Mouse (Mus musculus): Measurements from ENCODE around the gene Rnf8. TPM values are rescaled to one million over a fixed set of nuclear protein-coding genes. Genes with fewer than 3 reads are reported as not detected.
A peak's percentile ranks its signal among the peaks of the same experiment; 100 is the strongest.

Gene Rnf8
- total and polyA plus RNA-seq, 2 experiments from 2014 or later, result 21.9 to 75.3 TPM

DNA sequence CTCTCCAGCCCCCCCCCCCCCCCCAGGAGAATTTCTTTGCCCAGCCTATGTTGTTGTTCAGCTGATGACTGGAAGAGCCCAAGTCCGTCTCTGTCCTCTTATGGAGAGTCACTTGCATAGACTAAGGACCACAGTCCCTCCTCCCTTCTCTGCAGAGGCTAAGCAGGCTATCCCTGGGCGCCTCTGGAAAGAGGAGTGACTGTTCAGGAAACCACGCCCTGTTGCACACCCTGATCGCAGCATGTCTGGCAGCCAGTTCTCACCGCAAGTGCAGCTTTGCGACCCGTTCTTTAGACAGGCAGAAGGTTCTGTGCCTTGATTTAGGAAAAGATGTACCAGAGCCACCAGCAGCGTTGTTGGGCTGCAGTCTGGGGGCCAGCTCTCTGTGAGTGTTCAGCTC lies 23.3 kb downstream of the Rnf8 start:
- H3K4me1 ChIP-seq (ENCODE audit: insufficient read depth, low read length), result no peaks in the 10 kb centered on the region
- 79% methylated on average over 8 of the region's 8 CpGs for WGBS
- H3K36me3 ChIP-seq (ENCODE audit: insufficient read depth, low read length), result peaks cover 51% of the 10 kb centered on the region

DNA sequence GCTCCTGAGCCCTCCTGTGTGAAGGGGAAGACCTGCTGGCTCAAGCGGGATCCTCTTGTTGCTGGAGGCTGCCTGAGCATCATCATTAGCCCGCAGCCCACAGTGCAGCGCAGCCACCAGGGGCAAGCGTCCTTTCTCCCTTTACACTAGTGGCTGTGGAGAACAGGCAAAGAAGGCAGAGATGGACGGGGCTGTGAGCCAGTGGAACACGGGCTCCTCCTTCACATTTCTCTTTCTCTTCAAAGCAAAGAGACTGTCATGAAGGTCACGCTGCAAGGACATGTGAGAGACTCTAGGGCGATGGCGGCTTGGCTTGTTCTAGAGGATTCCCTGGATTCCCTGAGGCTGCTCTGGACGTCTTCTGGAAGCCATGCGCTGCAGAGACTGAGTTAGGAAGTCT lies 26.4 kb downstream of the Rnf8 start:
- no peak overlapping the region for H3K4me3 ChIP-seq (ENCODE audit: low read depth, low read length)
- H3K9ac ChIP-seq (replicated peaks; ENCODE audit: low read length, poor library complexity, severe bottlenecking), result no peak overlapping the region
- no peak for TF ChIP-seq CTCF (IDR thresholded peaks at IDR 0.05)
- DNase-seq (ENCODE audit: low spot score), result no peak
- H3K27me3 ChIP-seq (ENCODE audit: insufficient read depth, low read length), result no peaks in the 10 kb centered on the region
- H3K27ac ChIP-seq (ENCODE audit: low read depth, low read length), result no peak overlapping the region
- no peaks in the 10 kb centered on the region for H3K9me3 ChIP-seq (ENCODE audit: low read length)
- no peak overlapping the region for H3K4me2 ChIP-seq (ENCODE audit: low read depth, low read length, poor library complexity, severe bottlenecking)
- no peaks in the 10 kb centered on the region for H3K4me1 ChIP-seq (ENCODE audit: insufficient read depth, low read length)
- no peak for ATAC-seq (ENCODE audit: low FRiP score)
- peaks cover 39% of the 10 kb centered on the region for H3K36me3 ChIP-seq (ENCODE audit: insufficient read depth, low read length)
- WGBS, result 94% methylated on average over 11 of the region's 11 CpGs

More for the DNA sequence above, 23.3 kb downstream of the Rnf8 start:
- Histone ChIP-seq H3K27me3 (ENCODE audit: insufficient read depth, low read length) (no peaks in the 10 kb centered on the region), H3K4me2 (ENCODE audit: low read depth, low read length, poor library complexity, severe bottlenecking) (no peak overlapping the region), H3K27ac (ENCODE audit: low read depth, low read length) (no peak overlapping the region), H3K9me3 (ENCODE audit: low read length) (no peaks in the 10 kb centered on the region), H3K4me3 (ENCODE audit: low read depth, low read length) (no peak overlapping the region), H3K9ac (replicated peaks; ENCODE audit: low read length, poor library complexity, severe bottlenecking) (no peak overlapping the region)
- ATAC-seq (ENCODE audit: low FRiP score), result no peak
- DNase-seq (ENCODE audit: low spot score), result no peak
- TF ChIP-seq CTCF (IDR thresholded peaks at IDR 0.05), result no peak

DNA sequence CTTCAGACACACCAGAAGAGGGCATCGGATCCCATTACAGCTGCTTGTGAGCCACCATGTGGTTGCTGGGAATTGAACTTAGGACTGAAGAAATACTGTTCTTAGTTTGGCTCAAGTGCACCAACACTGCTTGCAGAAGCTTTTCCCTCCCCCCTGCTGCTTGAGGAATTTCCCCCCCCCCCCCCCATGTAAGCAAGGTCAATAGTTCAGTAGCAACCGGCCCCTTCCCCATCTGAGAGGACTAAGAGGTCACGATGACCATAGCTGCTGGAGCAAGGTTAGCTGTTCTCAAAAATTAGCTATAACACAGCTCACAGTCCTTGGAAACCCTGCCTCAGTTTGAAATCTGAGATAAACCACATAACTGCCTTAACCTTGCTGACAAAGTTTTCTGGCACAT lies 27.6 kb downstream of the Rnf8 start:
- Histone ChIP-seq H3K9ac (replicated peaks; ENCODE audit: low read length, poor library complexity, severe bottlenecking) (no peak overlapping the region), H3K27ac (ENCODE audit: low read depth, low read length) (no peak overlapping the region), H3K4me2 (ENCODE audit: low read depth, low read length, poor library complexity, severe bottlenecking) (no peak overlapping the region), H3K36me3 (ENCODE audit: insufficient read depth, low read length) (peaks cover 39% of the 10 kb centered on the region), H3K4me1 (ENCODE audit: insufficient read depth, low read length) (no peaks in the 10 kb centered on the region), H3K9me3 (ENCODE audit: low read length) (no peaks in the 10 kb centered on the region), H3K4me3 (ENCODE audit: low read depth, low read length) (no peak overlapping the region), H3K27me3 (ENCODE audit: insufficient read depth, low read length) (no peaks in the 10 kb centered on the region)
- TF ChIP-seq CTCF (IDR thresholded peaks at IDR 0.05), result no peak
- no peak for DNase-seq (ENCODE audit: low spot score)
- ATAC-seq (ENCODE audit: low FRiP score), result no peak
- WGBS, result 65% methylated on average over 3 of the region's 3 CpGs

DNA sequence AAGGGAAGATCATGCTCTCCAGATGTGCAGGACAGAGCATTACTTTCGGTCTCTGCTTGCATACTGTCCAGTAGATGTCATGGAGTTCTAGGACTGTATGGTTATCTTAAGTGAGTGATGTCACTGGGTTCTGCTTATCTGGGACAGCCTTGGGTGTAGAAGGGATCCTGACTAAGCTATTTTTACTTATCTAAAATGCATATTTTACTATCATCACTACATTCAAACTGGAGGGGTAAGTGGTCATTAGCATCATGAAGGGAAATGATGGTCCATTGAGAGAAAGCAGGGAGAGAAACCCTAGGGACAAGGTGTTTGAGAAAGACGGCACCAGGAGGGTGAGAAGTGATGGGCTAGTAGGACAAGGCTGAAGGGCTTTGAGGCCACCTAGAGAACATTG lies 43.7 kb downstream of the Rnf8 start:
- Histone ChIP-seq H3K4me1 (ENCODE audit: insufficient read depth, low read length) (no peaks in the 10 kb centered on the region; the same call in 1 of the 2 replicates), H3K27ac (ENCODE audit: low read depth, low read length) (no peak overlapping the region), H3K9me3 (ENCODE audit: low read length) (no peaks in the 10 kb centered on the region), H3K4me2 (ENCODE audit: low read depth, low read length, poor library complexity, severe bottlenecking) (no peak overlapping the region), H3K4me3 (ENCODE audit: low read depth, low read length) (no peak overlapping the region), H3K36me3 (ENCODE audit: insufficient read depth, low read length) (no peaks in the 10 kb centered on the region), H3K9ac (replicated peaks; ENCODE audit: low read length, poor library complexity, severe bottlenecking) (no peak overlapping the region), H3K27me3 (ENCODE audit: insufficient read depth, low read length) (no peaks in the 10 kb centered on the region)
- no peak for DNase-seq (ENCODE audit: low spot score)
- WGBS, result 86% methylated on average over 2 of the region's 2 CpGs
- ATAC-seq (ENCODE audit: low FRiP score), result no peak
- no peak for TF ChIP-seq CTCF (IDR thresholded peaks at IDR 0.05)

DNA sequence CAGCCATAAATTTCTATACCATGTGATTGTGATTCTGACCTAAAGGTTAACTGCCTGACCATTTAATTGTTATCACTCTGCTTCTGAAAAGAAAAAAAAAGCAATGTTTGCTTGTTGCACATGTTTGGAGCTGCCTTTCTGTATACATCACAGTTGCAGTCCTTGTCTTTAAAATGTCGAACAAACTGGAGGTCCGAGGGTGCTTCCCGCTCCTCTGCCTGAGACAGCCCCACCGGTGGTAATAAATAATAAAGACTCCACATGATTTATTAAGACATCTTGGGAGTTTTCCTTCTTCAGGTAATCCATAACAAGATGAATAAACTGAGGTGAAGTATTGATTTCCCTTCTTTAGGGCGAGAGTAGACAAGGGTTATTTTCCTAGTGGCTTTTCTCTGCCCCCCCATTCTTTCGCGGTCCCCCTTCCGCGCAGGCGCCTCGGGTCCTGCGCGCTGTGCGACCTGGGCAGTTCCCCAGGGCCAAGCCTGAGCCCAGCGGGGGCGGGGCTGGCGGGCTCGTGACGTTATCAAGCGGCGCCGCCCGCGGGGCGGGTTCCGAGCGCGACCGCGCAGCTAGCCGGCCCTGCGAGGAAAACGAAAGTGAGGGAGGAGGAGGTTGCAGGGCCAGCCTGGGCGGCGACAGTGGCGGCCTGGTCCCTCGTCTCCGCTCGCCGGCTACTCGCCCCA lies 45.6 kb downstream of the Rnf8 start, which contains the start of gene Cmtr1:
Cmtr1 (plus strand) TSS at position 520 of the 686 bp plus-strand sequence.
- H3K9ac ChIP-seq (replicated peaks; ENCODE audit: low read length, poor library complexity, severe bottlenecking), result peak within 1 kb of the TSS; percentile 93
- H3K27ac ChIP-seq (ENCODE audit: low read depth, low read length), result peak within 1 kb of the TSS; percentile 91
- peaks cover 9% of the 10 kb centered on the region for H3K36me3 ChIP-seq (ENCODE audit: insufficient read depth, low read length)
- H3K27me3 ChIP-seq (ENCODE audit: insufficient read depth, low read length), result no peaks in the 10 kb centered on the region
- under 1% methylated on average over 40 of the region's 41 CpGs for WGBS
- DNase-seq (ENCODE audit: low spot score) (peak; percentile 94), ATAC-seq (ENCODE audit: low FRiP score) (peak; percentile 96)
- no peaks in the 10 kb centered on the region for H3K9me3 ChIP-seq (ENCODE audit: low read length)
- no peaks in the 10 kb centered on the region; the same call in 1 of the 2 replicates for H3K4me1 ChIP-seq (ENCODE audit: insufficient read depth, low read length)
- H3K4me2 ChIP-seq (ENCODE audit: low read depth, low read length, poor library complexity, severe bottlenecking), result peak within 1 kb of the TSS; percentile 86
- TF ChIP-seq CTCF (IDR thresholded peaks at IDR 0.05), result no peak
- peak within 1 kb of the TSS; percentile 85 for H3K4me3 ChIP-seq (ENCODE audit: low read depth, low read length)

DNA sequence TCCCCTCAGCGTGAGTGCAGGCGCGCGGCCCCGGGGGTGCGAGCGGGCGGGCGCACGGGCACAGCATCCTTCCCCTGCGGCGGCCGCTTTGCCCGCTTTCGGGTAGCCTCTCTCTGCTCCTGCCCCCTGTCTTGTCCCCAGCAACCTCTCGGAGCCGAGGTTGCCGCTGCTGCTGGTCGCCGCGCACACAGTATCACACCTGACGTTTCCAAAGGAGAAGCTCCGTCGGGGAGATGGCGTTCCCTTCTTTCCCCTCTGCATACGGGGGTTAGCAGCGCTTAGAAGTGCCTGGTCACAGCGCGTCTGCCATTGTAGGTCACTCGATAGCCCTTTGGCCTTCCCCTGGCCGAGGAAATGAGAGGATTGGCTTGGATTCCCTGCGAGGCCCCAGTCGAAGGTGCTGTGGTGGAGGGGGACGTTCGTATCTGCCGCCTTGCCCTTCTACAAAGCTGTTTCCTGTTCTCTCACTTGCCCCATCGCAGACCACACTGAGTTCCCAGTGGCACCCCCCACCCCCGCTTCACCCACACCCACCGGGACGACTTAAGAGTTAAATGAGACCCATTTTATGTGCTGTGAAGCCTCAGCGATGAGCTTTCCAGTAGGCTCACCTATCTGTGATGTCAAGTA lies 46.3 kb downstream of the Rnf8 start:
- Histone ChIP-seq H3K27ac (ENCODE audit: low read depth, low read length) (peak overlapping the region; percentile 91), H3K4me3 (ENCODE audit: low read depth, low read length) (peak overlapping the region; percentile 85), H3K36me3 (ENCODE audit: insufficient read depth, low read length) (peaks cover 9% of the 10 kb centered on the region), H3K9me3 (ENCODE audit: low read length) (no peaks in the 10 kb centered on the region), H3K27me3 (ENCODE audit: insufficient read depth, low read length) (no peaks in the 10 kb centered on the region), H3K9ac (replicated peaks; ENCODE audit: low read length, poor library complexity, severe bottlenecking) (peak overlapping the region; percentile 93), H3K4me2 (ENCODE audit: low read depth, low read length, poor library complexity, severe bottlenecking) (peak overlapping the region; percentile 86), H3K4me1 (ENCODE audit: insufficient read depth, low read length) (no peaks in the 10 kb centered on the region; the same call in 1 of the 2 replicates)
- WGBS, result under 1% methylated on average over 40 of the region's 41 CpGs
- no peak for TF ChIP-seq CTCF (IDR thresholded peaks at IDR 0.05)
- DNase-seq (ENCODE audit: low spot score) (peak; percentile 20), ATAC-seq (ENCODE audit: low FRiP score) (peak; percentile 71; the same call in 1 of the 2 replicates)

All from midbrain, postnatal 0 days (tissue).